Mouse (Mus musculus) hindbrain, embryonic 15.5 days (tissue): ENCODE data around the gene Cog1. TPM values are rescaled to one million over a fixed set of nuclear protein-coding genes. Genes with fewer than 3 reads are reported as not detected.

Experiments
- ATAC-seq: fragments of 200-750 bp; cut with Nextera tagmentation; 2 replicates; pipeline ENCODE4 v1.8.0; 2017; ENCODE audit warnings: low read depth, moderate number of reproducible peaks, moderate TSS enrichment; ENCODE audit not compliant: low FRiP score
- H3K27ac ChIP-seq: fragments of 300-500 bp; sonication (generic); replicated peaks from 2 replicates; pipeline ENCODE4 v1.5.1; 2015; ENCODE audit warnings: mild to moderate bottlenecking, inconsistent platforms
- H3K27me3 ChIP-seq: fragments of 300-500 bp; sonication (generic); 2 replicates; pipeline ENCODE4 v1.6.1; 2015; ENCODE audit warnings: control low read depth, inconsistent platforms
- H3K36me3 ChIP-seq: fragments of 300-500 bp; sonication (generic); 2 replicates; pipeline ENCODE4 v1.6.1; 2015; ENCODE audit warnings: control low read depth, inconsistent platforms
- H3K4me1 ChIP-seq: fragments of 300-500 bp; sonication (generic); replicated peaks from 2 replicates; pipeline ENCODE4 v1.6.1; 2015; ENCODE audit warnings: control low read depth, inconsistent platforms
- H3K4me2 ChIP-seq: fragments of 300-500 bp; sonication (generic); 2 replicates; pipeline ENCODE4 v1.6.1; 2015; ENCODE audit warnings: moderate library complexity, mild to moderate bottlenecking, inconsistent platforms
- H3K4me3 ChIP-seq: fragments of 300-500 bp; sonication (generic); 2 replicates; pipeline ENCODE4 v1.5.1; 2015; ENCODE audit warnings: mild to moderate bottlenecking, inconsistent platforms
- H3K9ac ChIP-seq: fragments of 300-500 bp; sonication (generic); 2 replicates; pipeline ENCODE4 v1.6.1; 2015; ENCODE audit warnings: inconsistent platforms
- H3K9me3 ChIP-seq: fragments of 300-500 bp; sonication (generic); 2 replicates; pipeline ENCODE4 v1.6.1; 2016; ENCODE audit warnings: control low read depth, inconsistent platforms
- WGBS: fragments of 180-500 bp; shearing (Covaris S2); methylation state at CpG from one replicate; pipeline ENCODE4 v1.1.7; 2015; 5-methylcytosine and 5-hydroxymethylcytosine counted together
- polyA plus RNA-seq: library from polyadenylated mRNA; unstranded; fragments of >200 nt; fragmentation: Nextera tagmentation; extraction: Ambion mirVana; gene quantifications from 2 replicates; pipeline ENCODE4 v1.2.1, GENCODE M21; 2015

Cog1 gene
- polyA plus RNA-seq, 1 experiment from 2014 or later = 42.6 TPM

DNA sequence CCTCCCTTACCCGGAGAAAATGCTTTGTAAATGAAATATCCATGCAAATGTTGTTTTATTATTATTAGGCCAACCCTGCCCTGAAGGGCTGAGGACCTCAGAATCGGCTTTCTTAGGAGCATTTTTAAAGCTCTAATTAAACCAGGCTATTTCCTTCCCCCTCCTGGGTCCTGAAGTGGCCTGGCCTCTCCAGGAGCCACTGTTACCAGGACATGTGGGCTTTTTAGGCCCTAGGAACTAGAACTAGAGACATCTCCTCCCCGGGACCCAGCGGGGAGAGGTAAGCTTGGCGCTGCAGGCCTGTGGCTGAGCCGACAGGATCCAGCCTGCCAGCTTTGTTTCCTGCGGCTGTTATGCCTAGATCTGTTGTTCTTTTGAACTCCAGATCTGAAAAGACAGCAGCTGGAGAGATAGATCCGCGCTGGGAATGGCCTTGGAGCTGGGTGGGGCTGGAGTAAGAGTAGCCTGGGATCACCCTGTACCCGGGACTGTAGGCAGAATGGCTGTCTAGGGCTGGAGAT lies 61.3 kb downstream of the Cog1 start:
- Histone ChIP-seq H3K9ac (no peak overlapping the region), H3K4me1 (peaks cover 19% of the 10 kb centered on the region), H3K4me3 (no peak overlapping the region), H3K27me3 (no peaks in the 10 kb centered on the region), H3K4me2 (no peak overlapping the region; the same call in 1 of the 2 replicates), H3K27ac (peak overlapping the region; percentile 2), H3K36me3 (no peaks in the 10 kb centered on the region), H3K9me3 (no peaks in the 10 kb centered on the region)
- 3% methylated on average over 10 of the region's 10 CpGs for WGBS
- ATAC-seq = peak; percentile 36; the same call in 1 of the 2 replicates

DNA sequence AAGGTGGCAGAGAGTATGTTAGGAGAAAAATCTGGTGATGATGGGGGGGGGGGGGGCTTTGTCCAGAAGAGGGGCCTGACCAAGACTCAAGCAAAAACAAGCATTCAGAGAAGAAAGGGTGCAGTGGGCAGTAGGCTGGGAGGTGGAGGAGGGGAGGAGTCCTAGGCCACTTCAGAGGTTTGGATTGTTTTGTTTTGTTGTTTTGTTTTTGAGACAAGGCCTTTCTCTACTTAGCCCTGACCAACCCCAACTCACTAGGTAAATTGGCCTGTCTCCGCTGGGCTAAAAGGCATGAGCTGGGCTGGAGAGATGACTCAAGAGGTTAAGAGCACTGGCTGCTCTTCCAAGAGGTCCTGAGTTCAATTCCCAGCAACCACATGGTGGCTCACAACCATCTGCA lies 62.1 kb downstream of the Cog1 start:
- H3K4me2 ChIP-seq = no peak overlapping the region
- H3K27ac ChIP-seq = no peak overlapping the region
- peaks cover 19% of the 10 kb centered on the region for H3K4me1 ChIP-seq
- H3K9ac ChIP-seq = no peak overlapping the region
- WGBS = 58% methylated on average over 1 of the region's 1 CpGs
- no peaks in the 10 kb centered on the region for H3K36me3 ChIP-seq
- no peaks in the 10 kb centered on the region for H3K9me3 ChIP-seq
- H3K4me3 ChIP-seq = no peak overlapping the region
- no peak for ATAC-seq
- H3K27me3 ChIP-seq = no peaks in the 10 kb centered on the region

DNA sequence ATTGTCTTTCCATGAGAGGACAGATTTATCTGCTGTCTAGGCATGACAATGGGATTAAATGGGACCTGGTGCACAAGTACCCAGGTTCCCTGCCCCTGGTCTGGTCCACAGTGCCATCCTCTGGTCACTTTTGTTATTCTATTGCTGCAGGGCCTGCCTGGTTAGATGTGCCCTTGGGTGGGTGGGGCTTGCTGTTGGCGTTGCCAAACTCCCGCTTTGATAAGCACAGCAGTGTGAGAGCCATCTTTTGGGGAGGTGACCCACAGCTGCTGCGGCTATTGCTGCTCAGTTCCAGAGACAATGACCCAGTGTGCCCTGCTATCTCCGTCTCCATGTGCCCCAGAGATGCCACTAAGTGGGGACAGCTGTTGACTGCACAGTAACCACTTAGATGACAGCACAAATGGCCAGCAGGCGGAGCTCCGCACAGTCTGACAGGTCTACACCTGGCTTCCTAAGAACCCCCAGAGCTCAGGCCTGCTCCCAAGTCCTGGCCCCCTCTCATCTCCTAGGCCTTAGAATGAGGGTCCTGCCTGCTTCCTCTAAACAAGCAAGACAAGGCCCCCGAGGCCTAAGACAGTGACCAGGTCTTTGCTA lies 66.2 kb downstream of the Cog1 start:
- ATAC-seq = no peak
- Histone ChIP-seq H3K27me3 (no peaks in the 10 kb centered on the region), H3K36me3 (no peaks in the 10 kb centered on the region), H3K27ac (no peak overlapping the region), H3K4me1 (peaks cover 7% of the 10 kb centered on the region), H3K4me2 (no peak overlapping the region), H3K9me3 (no peaks in the 10 kb centered on the region), H3K9ac (no peak overlapping the region), H3K4me3 (no peak overlapping the region)
- 72% methylated on average over 7 of the region's 7 CpGs for WGBS

DNA sequence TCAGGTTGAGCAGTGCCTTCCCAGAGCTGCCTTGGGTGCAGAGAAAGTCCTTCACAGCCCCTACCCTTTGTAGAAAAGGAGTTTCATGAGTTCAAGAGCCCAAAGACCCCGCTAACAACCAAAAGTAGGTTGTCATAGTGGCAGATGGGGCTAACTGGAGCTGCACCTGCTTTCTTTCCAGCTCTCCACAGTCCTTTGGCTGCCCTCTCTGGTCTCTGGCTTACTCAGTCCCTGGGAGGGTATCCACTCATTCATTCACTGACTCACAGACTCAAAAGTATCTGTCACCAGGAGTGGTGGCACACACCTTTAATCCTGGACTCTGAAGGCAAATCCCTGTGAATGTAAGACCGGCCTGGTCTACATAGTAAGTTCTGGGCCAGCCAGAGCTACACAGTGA lies 67.2 kb downstream of the Cog1 start:
- H3K9ac ChIP-seq = no peak overlapping the region
- no peaks in the 10 kb centered on the region for H3K9me3 ChIP-seq
- H3K4me2 ChIP-seq = no peak overlapping the region
- no peak overlapping the region for H3K27ac ChIP-seq
- H3K36me3 ChIP-seq = no peaks in the 10 kb centered on the region
- H3K4me3 ChIP-seq = no peak overlapping the region
- H3K4me1 ChIP-seq = no peaks in the 10 kb centered on the region
- H3K27me3 ChIP-seq = no peaks in the 10 kb centered on the region
- 94% methylated on average over 2 of the region's 2 CpGs for WGBS
- ATAC-seq = no peak

Other genes with a start within 250 kb of the Cog1 start
- gene Sstr2, start 29.8 kb upstream of the Cog1 start, polyA plus RNA-seq = 26.8 and 28.1 TPM in 2 replicates
- gene Slc39a11, start 910 bp downstream of the Cog1 start, polyA plus RNA-seq = 34.2 and 35.0 TPM in 2 replicates
- 41.4 and 43.8 TPM in 2 replicates for gene Fam104a, start 35.0 kb downstream of the Cog1 start, polyA plus RNA-seq
- gene D11Wsu47e, start 35.2 kb downstream of the Cog1 start, polyA plus RNA-seq = 23.5 and 24.2 TPM in 2 replicates
- gene Cpsf4l, start 60.8 kb downstream of the Cog1 start, polyA plus RNA-seq = 0.29 and 0.49 TPM in 2 replicates
- gene Cdc42ep4, start 102.7 kb downstream of the Cog1 start, polyA plus RNA-seq = 67.5 and 71.7 TPM in 2 replicates